Mouse (Mus musculus) c-Kit-positive CD71-positive TER-119-positive erythroid progenitor cells, embryonic 14.5 days (primary cell): Measurements from ENCODE around the gene Abcg8.

Source experiments
- DNase-seq: peaks from one replicate; pipeline ENCODE4 v3.0.0-alpha.2; 2013; ENCODE audit warnings: low spot score

Gene Abcg8

GRCm38 (mm10) chr17:84709403-84709851 is 33.3 kb downstream of the Abcg8 start:
- no peak for DNase-seq

GRCm38 (mm10) chr17:84713563-84714164 is 37.6 kb downstream of the Abcg8 start:
- DNase-seq = no peak

GRCm38 (mm10) chr17:84714930-84715329 is 38.8 kb downstream of the Abcg8 start:
- DNase-seq = no peak

GRCm38 (mm10) chr17:84716252-84716872 is 40.3 kb downstream of the Abcg8 start:
- DNase-seq = no peak

- no peak for DNase-seq
Measured at GRCm38 (mm10) chr17:84717416-84717815, 41.3 kb downstream of the Abcg8 start.

GRCm38 (mm10) chr17:84719105-84719504 is 43.0 kb downstream of the Abcg8 start:
- no peak for DNase-seq

- no peak for DNase-seq
Measured at GRCm38 (mm10) chr17:84724028-84724427, 47.9 kb downstream of the Abcg8 start.

- no peak for DNase-seq
Measured at GRCm38 (mm10) chr17:84725163-84725562, 49.1 kb downstream of the Abcg8 start.

- peak; percentile 65 for DNase-seq
Measured at GRCm38 (mm10) chr17:84728201-84728911, 52.3 kb downstream of the Abcg8 start.

GRCm38 (mm10) chr17:84729140-84729539 is 53.0 kb downstream of the Abcg8 start:
- peak; percentile 27 for DNase-seq

- DNase-seq = no peak
Measured at GRCm38 (mm10) chr17:84731361-84731760, 55.3 kb downstream of the Abcg8 start.

- no peak for DNase-seq
Measured at GRCm38 (mm10) chr17:84732612-84733011, 56.5 kb downstream of the Abcg8 start.

- no peak for DNase-seq
Measured at GRCm38 (mm10) chr17:84736719-84737118, 60.6 kb downstream of the Abcg8 start.

GRCm38 (mm10) chr17:84738073-84738797 is 62.1 kb downstream of the Abcg8 start:
- no peak for DNase-seq

GRCm38 (mm10) chr17:84744256-84744655 is 68.2 kb downstream of the Abcg8 start:
- no peak for DNase-seq

- DNase-seq = no peak
Measured at GRCm38 (mm10) chr17:84745001-84745400, 68.9 kb downstream of the Abcg8 start.

GRCm38 (mm10) chr17:84747212-84747611 is 71.1 kb downstream of the Abcg8 start:
- no peak for DNase-seq

- no peak for DNase-seq
Measured at GRCm38 (mm10) chr17:84748152-84748682, 72.1 kb downstream of the Abcg8 start.

GRCm38 (mm10) chr17:84749297-84749696 is 73.2 kb downstream of the Abcg8 start:
- no peak for DNase-seq
